Mouse (Mus musculus) liver, embryonic 15.5 days (tissue): ENCODE data around the gene Psmb2. TPM values are rescaled to one million over a fixed set of nuclear protein-coding genes. Genes with fewer than 3 reads are reported as not detected.

Experiments
- ATAC-seq: fragments of 200-750 bp; cut with Nextera tagmentation; 2 replicates; pipeline ENCODE4 v1.8.0; 2017; ENCODE audit warnings: moderate number of reproducible peaks, mild to moderate bottlenecking, moderate library complexity; ENCODE audit not compliant: insufficient read depth
- H3K27ac ChIP-seq: fragments of 300-500 bp; sonication (generic); replicated peaks from 2 replicates; pipeline ENCODE4 v1.5.1; 2015; ENCODE audit warnings: mild to moderate bottlenecking, inconsistent platforms
- H3K27me3 ChIP-seq: fragments of 300-500 bp; sonication (generic); 2 replicates; pipeline ENCODE4 v1.6.1; 2015; ENCODE audit warnings: mild to moderate bottlenecking, inconsistent platforms
- H3K36me3 ChIP-seq: fragments of 300-500 bp; sonication (generic); replicated peaks from 2 replicates; pipeline ENCODE4 v1.6.1; 2015; ENCODE audit warnings: moderate library complexity, mild to moderate bottlenecking, inconsistent platforms
- H3K4me1 ChIP-seq: fragments of 300-500 bp; sonication (generic); replicated peaks from 2 replicates; pipeline ENCODE4 v1.6.1; 2015; ENCODE audit warnings: inconsistent platforms
- H3K4me2 ChIP-seq: fragments of 300-500 bp; sonication (generic); 2 replicates; pipeline ENCODE4 v1.6.1; 2015; ENCODE audit warnings: moderate library complexity, mild to moderate bottlenecking, inconsistent platforms
- H3K4me3 ChIP-seq: fragments of 300-500 bp; sonication (generic); replicated peaks from 2 replicates; pipeline ENCODE4 v1.5.1; 2015; ENCODE audit warnings: mild to moderate bottlenecking, inconsistent platforms
- H3K9ac ChIP-seq: fragments of 300-500 bp; sonication (generic); 2 replicates; pipeline ENCODE4 v1.6.1; 2015; ENCODE audit warnings: moderate library complexity, mild to moderate bottlenecking, inconsistent platforms
- H3K9me3 ChIP-seq: fragments of 300-500 bp; sonication (generic); replicated peaks from 2 replicates; pipeline ENCODE4 v1.6.1; 2016; ENCODE audit warnings: inconsistent platforms
- WGBS: fragments of 180-500 bp; shearing (Covaris S2); methylation state at CpG from one replicate; pipeline ENCODE4 v1.1.7; 2015; ENCODE audit warnings: mixed read lengths; ENCODE audit not compliant: insufficient replicate concordance; 5-methylcytosine and 5-hydroxymethylcytosine counted together
- polyA plus RNA-seq: library from polyadenylated mRNA; unstranded; fragments of >200 nt; fragmentation: Nextera tagmentation; extraction: Ambion mirVana; gene quantifications from 2 replicates; pipeline ENCODE4 v1.2.1, GENCODE M21; 2015

Psmb2 gene
- polyA plus RNA-seq, 1 experiment from 2014 or later = 256 TPM

DNA sequence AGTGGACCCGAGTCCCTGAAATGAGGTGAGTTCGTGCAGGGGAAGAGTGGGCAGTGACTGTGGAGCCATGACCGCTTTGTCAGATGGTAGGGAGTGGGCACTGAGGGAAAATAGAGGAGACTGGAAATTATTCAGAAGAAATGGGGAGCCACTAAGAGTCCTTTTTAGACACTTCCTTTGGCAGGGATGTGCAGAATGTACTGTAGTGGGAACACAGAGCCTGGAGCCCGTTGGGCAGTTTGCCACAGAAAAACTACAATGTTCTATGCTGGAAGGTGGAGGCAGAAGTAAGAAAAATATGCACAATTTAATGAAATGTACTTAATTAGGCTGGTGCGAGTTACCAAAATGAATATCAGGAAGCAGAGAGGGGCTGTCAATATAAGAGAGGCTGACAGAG is 24.3 kb upstream of the Psmb2 start:
- no peak overlapping the region for H3K4me2 ChIP-seq
- H3K27me3 ChIP-seq = peaks cover 10% of the 10 kb centered on the region; the same call in 1 of the 2 replicates
- H3K4me1 ChIP-seq = no peaks in the 10 kb centered on the region
- no peaks in the 10 kb centered on the region for H3K9me3 ChIP-seq
- WGBS = 58% methylated on average over 5 of the region's 5 CpGs
- no peak overlapping the region for H3K27ac ChIP-seq
- no peak for ATAC-seq
- no peak overlapping the region for H3K4me3 ChIP-seq
- no peaks in the 10 kb centered on the region for H3K36me3 ChIP-seq
- no peak overlapping the region for H3K9ac ChIP-seq

GRCm38 (mm10) chr4:126655356-126655755 is 22.1 kb upstream of the Psmb2 start:
- ATAC-seq = no peak
- H3K9me3 ChIP-seq = no peaks in the 10 kb centered on the region
- H3K4me3 ChIP-seq = no peak overlapping the region
- no peaks in the 10 kb centered on the region for H3K36me3 ChIP-seq
- no peak overlapping the region for H3K4me2 ChIP-seq
- 8% methylated on average over 9 of the region's 9 CpGs for WGBS
- no peaks in the 10 kb centered on the region for H3K4me1 ChIP-seq
- peaks cover 10% of the 10 kb centered on the region; the same call in 1 of the 2 replicates for H3K27me3 ChIP-seq
- no peak overlapping the region for H3K27ac ChIP-seq
- no peak overlapping the region for H3K9ac ChIP-seq

DNA sequence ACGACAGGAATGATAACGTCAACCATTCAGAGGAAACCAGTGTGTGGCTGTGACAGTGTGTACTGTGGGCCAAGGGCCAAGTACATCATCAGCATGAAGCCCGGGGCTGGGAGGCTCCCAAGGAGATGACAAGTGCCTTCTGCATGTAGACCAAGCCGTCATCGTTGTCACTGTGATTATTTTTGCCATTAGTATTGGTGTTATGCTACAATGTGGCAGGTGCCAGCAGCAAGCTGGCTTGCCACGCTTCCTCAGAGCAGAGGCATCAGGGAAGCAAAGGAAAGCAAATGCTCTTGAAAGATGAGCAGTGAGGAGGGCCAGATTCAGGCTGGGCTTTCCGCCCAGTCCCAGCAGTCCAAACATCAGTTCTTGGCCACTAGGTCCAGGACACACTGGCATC is 16.2 kb upstream of the Psmb2 start:
- no peaks in the 10 kb centered on the region for H3K36me3 ChIP-seq
- H3K27ac ChIP-seq = no peak overlapping the region
- ATAC-seq = no peak
- no peaks in the 10 kb centered on the region for H3K4me1 ChIP-seq
- H3K4me3 ChIP-seq = no peak overlapping the region
- WGBS = 67% methylated on average over 7 of the region's 7 CpGs
- no peaks in the 10 kb centered on the region for H3K9me3 ChIP-seq
- no peak overlapping the region for H3K9ac ChIP-seq
- H3K27me3 ChIP-seq = peaks cover 5% of the 10 kb centered on the region
- no peak overlapping the region for H3K4me2 ChIP-seq

- Histone ChIP-seq H3K9me3 (no peaks in the 10 kb centered on the region), H3K27ac (no peak overlapping the region), H3K27me3 (no peaks in the 10 kb centered on the region; the same call in 1 of the 2 replicates), H3K36me3 (no peaks in the 10 kb centered on the region), H3K4me2 (no peak overlapping the region), H3K4me3 (no peak overlapping the region), H3K4me1 (no peaks in the 10 kb centered on the region), H3K9ac (no peak overlapping the region)
- no peak for ATAC-seq
- 70% methylated on average over 2 of the region's 2 CpGs for WGBS
These were observed 10.4 kb upstream of the Psmb2 start for GRCm38 (mm10) chr4:126667075-126667474.

GRCm38 (mm10) chr4:126682298-126682697 is 4.9 kb downstream of the Psmb2 start:
- ATAC-seq = peak; percentile 48
- peaks cover 48% of the 10 kb centered on the region for H3K4me1 ChIP-seq
- peak overlapping the region; percentile 18; the same call in 1 of the 2 replicates for H3K4me3 ChIP-seq
- WGBS = 17% methylated on average over 5 of the region's 5 CpGs
- H3K9me3 ChIP-seq = no peaks in the 10 kb centered on the region
- peaks cover 32% of the 10 kb centered on the region for H3K36me3 ChIP-seq
- H3K4me2 ChIP-seq = peak overlapping the region; percentile 55
- H3K9ac ChIP-seq = peak overlapping the region; percentile 25; the same call in 1 of the 2 replicates
- peak overlapping the region; percentile 67 for H3K27ac ChIP-seq
- H3K27me3 ChIP-seq = no peaks in the 10 kb centered on the region

- peak overlapping the region; percentile 4; the same call in 1 of the 2 replicates for H3K9ac ChIP-seq
- peak overlapping the region; percentile 73 for H3K27ac ChIP-seq
- H3K4me1 ChIP-seq = peaks cover 46% of the 10 kb centered on the region
- H3K27me3 ChIP-seq = no peaks in the 10 kb centered on the region
- peak overlapping the region; percentile 55 for H3K4me2 ChIP-seq
- no peak for ATAC-seq
- no peaks in the 10 kb centered on the region for H3K9me3 ChIP-seq
- H3K4me3 ChIP-seq = peak overlapping the region; percentile 7; the same call in 1 of the 2 replicates
- 63% methylated on average over 3 of the region's 3 CpGs for WGBS
- peaks cover 38% of the 10 kb centered on the region for H3K36me3 ChIP-seq
These were observed 5.7 kb downstream of the Psmb2 start for GRCm38 (mm10) chr4:126683084-126683483.

GRCm38 (mm10) chr4:126689457-126689856 is 12.0 kb downstream of the Psmb2 start:
- Histone ChIP-seq H3K9ac (no peak overlapping the region), H3K27ac (no peak overlapping the region), H3K4me3 (no peak overlapping the region), H3K4me2 (no peak overlapping the region), H3K4me1 (no peaks in the 10 kb centered on the region), H3K9me3 (no peaks in the 10 kb centered on the region), H3K27me3 (no peaks in the 10 kb centered on the region), H3K36me3 (peaks cover 64% of the 10 kb centered on the region)
- no peak for ATAC-seq
- 86% methylated on average over 2 of the region's 2 CpGs for WGBS

- Histone ChIP-seq H3K4me2 (no peak overlapping the region), H3K4me3 (no peak overlapping the region), H3K36me3 (peaks cover 46% of the 10 kb centered on the region), H3K9ac (no peak overlapping the region), H3K27ac (no peak overlapping the region), H3K9me3 (no peaks in the 10 kb centered on the region), H3K27me3 (no peaks in the 10 kb centered on the region), H3K4me1 (no peaks in the 10 kb centered on the region)
- WGBS = 81% methylated on average over 5 of the region's 5 CpGs
- no peak for ATAC-seq
These were observed 15.6 kb downstream of the Psmb2 start for GRCm38 (mm10) chr4:126693021-126693420.

DNA sequence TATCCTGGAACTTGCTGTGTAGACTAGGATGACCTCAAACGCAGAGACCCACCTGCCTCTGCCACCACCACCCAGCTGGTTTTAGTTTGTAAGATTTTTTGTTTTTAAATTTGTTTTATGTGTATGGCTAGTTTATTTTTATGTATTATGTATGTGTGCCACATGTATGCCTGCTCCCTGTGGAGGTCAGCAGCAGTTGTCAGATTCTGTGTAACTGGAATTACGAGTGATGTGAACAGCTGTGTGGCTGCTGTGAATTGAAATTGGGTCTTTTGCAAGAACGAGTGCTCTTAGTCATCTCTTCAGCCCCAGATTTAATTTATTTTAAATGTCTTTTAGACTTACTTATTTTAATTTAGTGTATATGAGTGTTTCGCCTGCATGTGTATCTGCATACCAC is 19.5 kb downstream of the Psmb2 start:
- ATAC-seq = no peak
- no peak overlapping the region for H3K4me3 ChIP-seq
- H3K9me3 ChIP-seq = no peaks in the 10 kb centered on the region
- peaks cover 58% of the 10 kb centered on the region for H3K36me3 ChIP-seq
- H3K27ac ChIP-seq = no peak overlapping the region
- H3K4me2 ChIP-seq = no peak overlapping the region
- H3K27me3 ChIP-seq = no peaks in the 10 kb centered on the region
- H3K9ac ChIP-seq = no peak overlapping the region
- WGBS = 81% methylated on average over 4 of the region's 4 CpGs
- no peaks in the 10 kb centered on the region for H3K4me1 ChIP-seq

GRCm38 (mm10) chr4:126706630-126707438 is 29.4 kb downstream of the Psmb2 start:
- H3K4me2 ChIP-seq = no peak overlapping the region
- H3K4me3 ChIP-seq = no peak overlapping the region
- no peak overlapping the region for H3K27ac ChIP-seq
- 82% methylated on average over 12 of the region's 12 CpGs for WGBS
- no peaks in the 10 kb centered on the region for H3K9me3 ChIP-seq
- no peaks in the 10 kb centered on the region for H3K4me1 ChIP-seq
- no peak for ATAC-seq
- no peaks in the 10 kb centered on the region for H3K27me3 ChIP-seq
- no peak overlapping the region for H3K9ac ChIP-seq
- peaks cover 82% of the 10 kb centered on the region for H3K36me3 ChIP-seq

GRCm38 (mm10) chr4:126707439-126707826 is 30.0 kb downstream of the Psmb2 start:
- no peaks in the 10 kb centered on the region for H3K9me3 ChIP-seq
- H3K27ac ChIP-seq = no peak overlapping the region
- 81% methylated on average over 5 of the region's 5 CpGs for WGBS
- H3K27me3 ChIP-seq = no peaks in the 10 kb centered on the region
- H3K4me3 ChIP-seq = no peak overlapping the region
- no peak overlapping the region for H3K4me2 ChIP-seq
- H3K36me3 ChIP-seq = peaks cover 79% of the 10 kb centered on the region
- no peak overlapping the region for H3K9ac ChIP-seq
- ATAC-seq = no peak
- H3K4me1 ChIP-seq = no peaks in the 10 kb centered on the region
